Mouse (Mus musculus) forebrain, embryonic 10.5 days (tissue): Measurements from ENCODE around the gene Bdkrb2. TPM values are rescaled to one million over a fixed set of nuclear protein-coding genes. Genes with fewer than 3 reads are reported as not detected.
A peak's percentile ranks its signal among the peaks of the same experiment; 100 is the strongest.

Experiments
- DNase-seq: peaks from one replicate; pipeline ENCODE4 v3.0.0-alpha.2; 2017; ENCODE audit warnings: low spot score; ENCODE audit errors: extremely low spot score
- H3K27ac ChIP-seq: fragments of 300-500 bp; sonication (generic); 2 replicates; pipeline ENCODE4 v1.5.1; 2016; ENCODE audit warnings: mild to moderate bottlenecking
- H3K27me3 ChIP-seq: fragments of 300-500 bp; sonication (generic); 2 replicates; pipeline ENCODE4 v1.6.1; 2016; ENCODE audit warnings: mild to moderate bottlenecking; ENCODE audit not compliant: poor library complexity, severe bottlenecking
- H3K36me3 ChIP-seq: fragments of 300-500 bp; sonication (generic); replicated peaks from 2 replicates; pipeline ENCODE4 v1.6.1; 2016; ENCODE audit warnings: mild to moderate bottlenecking, moderate library complexity
- H3K4me1 ChIP-seq: fragments of 300-500 bp; sonication (generic); 2 replicates; pipeline ENCODE4 v1.6.1; 2016
- H3K4me3 ChIP-seq: fragments of 300-500 bp; sonication (generic); 2 replicates; pipeline ENCODE4 v1.5.1; 2016; ENCODE audit warnings: mild to moderate bottlenecking, moderate library complexity
- H3K9me3 ChIP-seq: fragments of 300-500 bp; sonication (generic); 2 replicates; pipeline ENCODE4 v1.6.1; 2016; ENCODE audit warnings: mild to moderate bottlenecking, moderate library complexity
- WGBS: fragments of 180-500 bp; shearing (Covaris S2); methylation state at CpG from one replicate; pipeline ENCODE4 v1.1.7; 2016; 5-methylcytosine and 5-hydroxymethylcytosine counted together
- polyA plus RNA-seq: library from polyadenylated mRNA; unstranded; fragments of >200 nt; fragmentation: Nextera tagmentation; extraction: Ambion mirVana; gene quantifications from 2 replicates; pipeline ENCODE4 v1.2.1, GENCODE M21; 2016

Bdkrb2 gene
- polyA plus RNA-seq, 1 experiment from 2014 or later, result 0.25 TPM

DNA sequence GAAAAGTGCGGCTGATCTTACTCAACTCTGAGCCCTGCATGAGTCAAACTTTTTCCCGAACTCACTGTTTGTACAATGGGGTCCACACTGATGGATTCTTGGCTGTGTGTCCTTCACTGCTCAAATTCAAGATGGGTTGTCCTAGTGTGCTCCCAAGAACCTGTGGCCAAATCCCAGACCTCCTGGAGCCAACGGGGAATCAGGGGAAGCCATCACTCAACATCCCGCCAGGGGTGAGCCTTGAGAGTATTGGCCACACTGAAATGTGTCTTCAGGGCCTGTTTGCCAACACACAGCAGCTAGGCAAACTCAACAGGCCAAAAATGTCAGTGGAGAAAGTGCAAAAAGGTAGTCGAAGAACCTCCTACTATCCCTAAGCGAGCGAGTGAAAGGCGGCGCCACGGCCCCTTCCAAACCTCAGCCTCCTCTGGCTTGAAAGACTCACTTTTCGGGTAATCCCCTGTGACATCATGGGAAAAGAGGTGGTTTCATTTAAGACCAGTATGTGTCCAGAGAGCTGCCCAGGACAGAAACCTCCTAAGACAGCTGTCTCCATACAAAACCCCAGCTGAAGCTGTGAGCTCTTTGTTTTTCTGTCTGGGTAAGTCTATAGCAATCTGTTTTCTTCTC is 39.7 kb downstream of the Bdkrb2 start, which contains the start of gene Bdkrb1:
Gene Bdkrb1, plus strand, starts transcription at position 505 of the 630 bp plus-strand sequence.
- WGBS, result 90% methylated on average over 11 of the region's 11 CpGs
- Histone ChIP-seq H3K27me3 (peaks cover 25% of the 10 kb centered on the region), H3K27ac (0 out of 2 replicates have a peak within 1 kb of the TSS, but pooled peaks have one; percentile 5), H3K36me3 (no peaks in the 10 kb centered on the region), H3K9me3 (no peaks in the 10 kb centered on the region; the same call in 1 of the 2 replicates), H3K4me1 (peaks cover 59% of the 10 kb centered on the region), H3K4me3 (no peak within 1 kb of the TSS)
- no peak for DNase-seq

DNA sequence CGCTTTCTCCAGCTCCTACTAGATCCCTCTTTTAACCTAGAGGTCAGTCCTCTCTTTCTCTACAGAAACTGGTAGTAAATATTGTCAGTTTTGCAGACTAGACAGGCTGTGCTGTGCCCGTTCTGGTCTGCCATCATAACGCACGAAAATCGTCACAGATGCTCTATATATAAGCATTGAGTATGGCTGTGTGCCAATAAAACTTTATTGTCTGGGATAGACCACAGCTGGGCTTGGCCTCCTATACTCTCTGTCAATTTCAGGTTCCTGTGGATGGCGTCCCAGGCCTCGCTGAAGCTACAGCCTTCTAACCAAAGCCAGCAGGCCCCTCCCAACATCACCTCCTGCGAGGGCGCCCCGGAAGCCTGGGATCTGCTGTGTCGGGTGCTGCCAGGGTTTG is 40.9 kb downstream of the Bdkrb2 start:
- 95% methylated on average over 11 of the region's 11 CpGs for WGBS
- Histone ChIP-seq H3K4me3 (no peak overlapping the region), H3K27ac (0 out of 2 replicates have a peak overlapping the region, but pooled peaks have one; percentile 16), H3K4me1 (peaks cover 51% of the 10 kb centered on the region), H3K9me3 (no peaks in the 10 kb centered on the region; the same call in 1 of the 2 replicates), H3K27me3 (peaks cover 25% of the 10 kb centered on the region), H3K36me3 (no peaks in the 10 kb centered on the region)
- DNase-seq, result no peak

DNA sequence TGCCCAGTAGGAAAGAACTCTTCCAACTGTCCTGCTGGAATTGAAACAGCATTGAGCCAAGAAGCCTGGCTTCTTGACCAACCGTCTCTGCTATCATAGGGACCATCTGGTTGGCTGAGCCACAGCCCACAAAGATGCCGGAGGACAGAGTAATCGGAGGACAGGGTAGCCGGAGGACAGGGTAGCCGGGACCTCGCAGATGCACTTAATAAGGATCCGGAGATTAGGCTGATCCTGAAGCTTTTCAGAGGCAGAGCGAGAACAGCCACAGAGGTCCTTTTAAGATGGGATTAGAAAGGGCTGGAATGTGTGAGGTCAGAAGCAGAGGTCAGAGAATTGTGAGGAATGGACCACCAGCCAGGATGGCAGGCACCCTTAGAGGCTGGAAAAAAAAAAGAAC is 42.2 kb downstream of the Bdkrb2 start:
- DNase-seq, result peak; percentile 39
- Histone ChIP-seq H3K4me1 (peaks cover 39% of the 10 kb centered on the region), H3K36me3 (no peaks in the 10 kb centered on the region), H3K9me3 (no peaks in the 10 kb centered on the region; the same call in 1 of the 2 replicates), H3K27ac (peak overlapping the region; percentile 62; the same call in 1 of the 2 replicates), H3K4me3 (no peak overlapping the region), H3K27me3 (peaks cover 25% of the 10 kb centered on the region)
- WGBS, result 4% methylated on average over 8 of the region's 8 CpGs

DNA sequence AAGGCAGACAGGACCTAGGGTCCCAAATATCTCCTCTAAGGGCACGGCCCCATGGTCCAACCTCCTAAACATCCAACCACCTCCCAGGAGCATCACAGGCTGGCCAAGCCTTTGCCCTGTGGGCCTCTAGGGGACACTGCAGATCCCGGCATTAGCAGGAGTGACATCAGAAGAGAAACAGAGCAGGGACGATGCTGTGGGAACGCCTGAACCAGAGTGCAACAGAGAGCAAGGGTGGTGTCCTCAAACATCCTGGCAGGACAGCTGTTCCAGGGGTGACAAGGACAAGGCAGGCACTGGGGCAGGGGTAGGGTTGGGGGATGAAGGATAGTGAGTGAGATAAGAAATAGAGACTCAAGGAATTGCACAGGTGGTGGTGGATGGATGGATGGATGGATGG is 43.9 kb downstream of the Bdkrb2 start:
- peak overlapping the region; percentile 13; the same call in 1 of the 2 replicates for H3K27ac ChIP-seq
- H3K27me3 ChIP-seq, result peaks cover 25% of the 10 kb centered on the region
- no peak for DNase-seq
- H3K4me1 ChIP-seq, result peaks cover 28% of the 10 kb centered on the region
- WGBS, result 75% methylated on average over 4 of the region's 4 CpGs
- H3K4me3 ChIP-seq, result no peak overlapping the region
- no peaks in the 10 kb centered on the region for H3K36me3 ChIP-seq
- no peaks in the 10 kb centered on the region; the same call in 1 of the 2 replicates for H3K9me3 ChIP-seq

DNA sequence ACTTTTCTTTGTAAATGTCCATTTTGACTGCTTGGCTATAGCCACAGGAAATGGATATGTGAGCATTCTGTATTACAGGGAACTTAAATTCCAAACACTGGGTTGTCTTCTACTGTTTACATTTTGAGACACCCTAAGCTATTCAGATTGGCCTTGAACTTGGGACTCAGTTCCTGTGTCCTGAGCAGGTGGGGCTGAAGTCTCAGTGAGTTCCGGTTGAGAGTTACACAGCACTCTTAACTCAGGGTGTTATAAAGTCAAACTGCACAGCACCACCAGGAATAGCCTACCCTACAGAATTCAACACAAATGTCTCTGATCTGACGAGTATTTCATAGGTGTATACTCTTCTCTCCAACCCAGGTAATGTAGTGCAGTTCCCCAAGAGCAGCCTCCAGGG is 48.0 kb downstream of the Bdkrb2 start:
- DNase-seq, result no peak
- Histone ChIP-seq H3K27me3 (peaks cover 14% of the 10 kb centered on the region), H3K4me1 (peaks cover 13% of the 10 kb centered on the region), H3K9me3 (no peaks in the 10 kb centered on the region), H3K27ac (no peak overlapping the region), H3K36me3 (peaks cover 15% of the 10 kb centered on the region), H3K4me3 (no peak overlapping the region)
- 93% methylated on average over 2 of the region's 2 CpGs for WGBS

DNA sequence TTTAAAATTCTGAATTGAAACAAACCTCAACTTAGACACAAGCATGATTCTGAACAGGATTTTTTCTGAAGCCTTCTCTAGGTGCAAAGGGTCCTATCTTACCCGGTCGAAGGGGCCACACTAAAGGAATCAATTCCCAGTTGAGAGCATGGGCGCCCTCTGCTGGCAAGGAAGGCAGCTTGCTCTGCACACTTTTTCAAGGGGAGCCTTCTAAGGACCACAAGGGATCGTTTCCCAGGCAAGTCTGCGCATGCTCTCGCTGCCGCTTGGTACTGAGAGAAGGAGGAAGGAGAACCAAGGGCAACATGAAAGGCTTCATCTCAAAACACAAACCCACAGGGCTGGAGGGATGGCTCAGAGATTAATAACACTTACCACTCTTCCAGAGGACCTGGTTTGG is 48.7 kb downstream of the Bdkrb2 start:
- peaks cover 7% of the 10 kb centered on the region for H3K27me3 ChIP-seq
- WGBS, result 13% methylated on average over 7 of the region's 7 CpGs
- no peak overlapping the region for H3K4me3 ChIP-seq
- no peak overlapping the region for H3K27ac ChIP-seq
- peaks cover 9% of the 10 kb centered on the region for H3K4me1 ChIP-seq
- H3K36me3 ChIP-seq, result peaks cover 22% of the 10 kb centered on the region
- peak; percentile 81 for DNase-seq
- no peaks in the 10 kb centered on the region for H3K9me3 ChIP-seq

DNA sequence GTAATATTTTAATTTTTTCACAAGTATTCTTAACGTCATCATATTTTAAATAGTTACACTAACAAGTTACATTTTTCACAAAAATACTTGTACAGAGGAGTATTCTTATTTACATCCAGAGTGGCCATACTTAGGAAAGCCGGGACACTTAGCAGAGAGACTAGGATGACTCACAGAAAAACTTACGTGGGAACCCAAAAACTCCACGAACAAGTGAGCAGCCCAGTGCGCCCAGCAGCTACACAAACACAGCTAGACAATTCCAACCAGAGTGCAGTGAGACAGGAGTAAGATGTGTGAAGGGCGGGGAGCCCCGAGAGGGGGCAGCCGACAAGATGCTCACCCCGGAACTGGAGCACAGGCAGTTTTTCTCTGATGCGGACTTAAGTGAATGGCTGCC is 50.5 kb downstream of the Bdkrb2 start:
- H3K27me3 ChIP-seq, result no peaks in the 10 kb centered on the region
- no peak overlapping the region for H3K4me3 ChIP-seq
- DNase-seq, result no peak
- no peak overlapping the region for H3K27ac ChIP-seq
- H3K9me3 ChIP-seq, result no peaks in the 10 kb centered on the region
- WGBS, result 94% methylated on average over 10 of the region's 10 CpGs
- peaks cover 9% of the 10 kb centered on the region for H3K4me1 ChIP-seq
- peaks cover 40% of the 10 kb centered on the region for H3K36me3 ChIP-seq

DNA sequence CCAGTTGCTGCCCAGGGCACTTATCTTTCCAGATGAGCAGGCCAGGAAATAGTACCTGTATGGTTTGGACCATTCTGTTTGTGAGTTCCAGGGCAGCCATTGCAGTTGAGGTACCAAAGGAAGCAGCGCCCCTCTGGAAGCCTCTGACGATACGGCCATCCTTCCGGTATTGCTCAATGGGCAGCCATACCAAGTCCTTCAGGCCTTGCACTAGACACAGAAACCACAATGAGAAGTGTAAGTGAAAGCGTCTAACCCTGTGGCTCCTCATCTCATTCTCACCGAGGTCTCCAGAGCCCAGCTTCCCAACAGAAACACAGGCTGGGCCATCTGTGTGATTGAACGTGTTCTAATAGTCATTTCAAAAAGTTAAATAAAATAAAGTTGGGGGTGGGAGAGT is 59.0 kb downstream of the Bdkrb2 start:
- DNase-seq, result no peak
- WGBS, result 96% methylated on average over 7 of the region's 7 CpGs
- H3K27me3 ChIP-seq, result no peaks in the 10 kb centered on the region
- H3K36me3 ChIP-seq, result peaks cover 82% of the 10 kb centered on the region
- no peak overlapping the region for H3K27ac ChIP-seq
- no peak overlapping the region for H3K4me3 ChIP-seq
- H3K4me1 ChIP-seq, result peaks cover 4% of the 10 kb centered on the region
- H3K9me3 ChIP-seq, result no peaks in the 10 kb centered on the region

DNA sequence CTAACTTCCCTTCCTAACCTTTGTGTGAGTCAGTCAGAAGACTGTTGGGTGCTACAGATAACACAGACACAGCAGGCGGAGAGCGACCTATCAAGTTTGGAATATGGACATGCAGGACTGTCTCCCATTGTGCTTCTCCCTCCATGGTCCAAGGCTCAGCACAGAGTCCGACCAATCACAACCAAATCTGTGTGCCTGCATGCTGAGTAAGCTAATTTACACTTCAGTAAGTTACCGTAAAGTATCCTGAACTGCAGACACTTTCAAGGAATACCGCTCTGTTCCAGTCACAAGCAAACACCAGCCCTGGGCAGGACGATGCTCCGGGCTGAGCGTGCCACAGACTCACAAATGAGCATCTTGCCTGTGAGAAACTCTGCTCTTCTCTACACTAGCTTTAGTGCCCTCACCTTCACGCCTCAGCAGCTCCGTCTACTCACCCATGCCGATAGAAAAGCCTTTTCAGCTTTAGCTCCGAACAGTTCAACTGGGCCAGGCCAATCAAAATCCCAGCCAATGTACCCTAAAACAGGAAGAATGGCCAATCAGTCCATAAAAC is 60.0 kb downstream of the Bdkrb2 start:
- no peaks in the 10 kb centered on the region for H3K9me3 ChIP-seq
- WGBS, result 69% methylated on average over 12 of the region's 12 CpGs
- H3K27me3 ChIP-seq, result no peaks in the 10 kb centered on the region
- DNase-seq, result no peak
- no peak overlapping the region for H3K27ac ChIP-seq
- H3K36me3 ChIP-seq, result peaks cover 81% of the 10 kb centered on the region
- H3K4me3 ChIP-seq, result no peak overlapping the region
- H3K4me1 ChIP-seq, result peaks cover 4% of the 10 kb centered on the region

DNA sequence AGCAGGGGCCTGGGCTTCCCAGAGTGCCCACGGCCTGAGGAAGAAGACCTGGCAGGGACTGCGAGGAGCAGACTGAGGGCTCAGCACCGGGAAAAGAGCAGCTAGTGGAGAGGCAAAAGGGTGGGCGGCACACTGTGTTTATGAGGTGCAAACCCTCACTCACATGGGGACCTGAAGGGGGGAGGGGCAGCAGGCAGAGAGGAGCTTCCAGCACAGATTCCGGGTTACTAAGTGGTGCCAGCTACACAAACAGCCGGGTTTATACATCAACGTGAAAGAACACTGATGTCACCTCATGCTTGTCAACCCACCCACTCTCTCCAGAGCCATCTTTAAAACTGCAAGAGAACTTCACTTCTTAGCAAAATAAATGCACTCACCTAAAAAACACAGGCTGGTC is 62.8 kb downstream of the Bdkrb2 start:
- H3K4me1 ChIP-seq, result peaks cover 4% of the 10 kb centered on the region
- WGBS, result 72% methylated on average over 7 of the region's 7 CpGs
- H3K9me3 ChIP-seq, result no peaks in the 10 kb centered on the region
- H3K27ac ChIP-seq, result no peak overlapping the region
- no peak overlapping the region for H3K4me3 ChIP-seq
- no peak for DNase-seq
- H3K36me3 ChIP-seq, result peaks cover 71% of the 10 kb centered on the region
- H3K27me3 ChIP-seq, result no peaks in the 10 kb centered on the region

DNA sequence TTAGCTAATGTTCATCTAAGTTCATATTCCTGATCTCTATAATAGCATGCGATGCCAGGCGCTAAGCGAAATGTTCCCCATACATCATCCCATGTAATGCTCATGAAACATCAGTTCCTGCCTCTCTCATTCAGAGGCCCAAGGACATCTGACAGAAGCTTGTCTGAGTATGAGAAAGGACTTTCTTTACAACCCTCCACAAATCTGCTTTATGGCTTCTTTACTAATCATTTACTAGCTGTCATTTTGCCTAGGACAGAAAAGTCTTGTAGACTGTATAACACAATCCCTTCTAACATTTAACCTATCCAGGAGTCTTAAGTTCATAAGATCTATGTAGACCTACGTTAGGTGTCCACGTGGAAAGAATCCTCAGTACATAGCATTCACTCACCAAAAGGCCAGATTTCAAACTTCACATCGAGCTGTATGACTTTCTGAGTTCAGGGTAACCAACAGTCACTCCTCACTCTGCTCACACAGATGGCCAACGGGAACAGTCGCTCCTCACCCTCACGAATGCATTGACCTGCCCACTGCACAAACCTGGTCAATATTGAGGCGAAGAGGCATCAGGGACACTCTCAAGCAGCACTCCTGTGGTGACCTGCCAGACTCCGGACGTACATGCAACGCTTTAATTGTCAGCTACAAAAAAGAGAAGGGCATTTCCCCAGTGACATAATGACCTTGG is 71.5 kb downstream of the Bdkrb2 start:
- Histone ChIP-seq H3K27me3 (no peaks in the 10 kb centered on the region), H3K9me3 (no peaks in the 10 kb centered on the region), H3K4me1 (no peaks in the 10 kb centered on the region), H3K36me3 (peaks cover 90% of the 10 kb centered on the region), H3K4me3 (no peak overlapping the region), H3K27ac (no peak overlapping the region)
- no peak for DNase-seq
- WGBS, result 93% methylated on average over 13 of the region's 13 CpGs

DNA sequence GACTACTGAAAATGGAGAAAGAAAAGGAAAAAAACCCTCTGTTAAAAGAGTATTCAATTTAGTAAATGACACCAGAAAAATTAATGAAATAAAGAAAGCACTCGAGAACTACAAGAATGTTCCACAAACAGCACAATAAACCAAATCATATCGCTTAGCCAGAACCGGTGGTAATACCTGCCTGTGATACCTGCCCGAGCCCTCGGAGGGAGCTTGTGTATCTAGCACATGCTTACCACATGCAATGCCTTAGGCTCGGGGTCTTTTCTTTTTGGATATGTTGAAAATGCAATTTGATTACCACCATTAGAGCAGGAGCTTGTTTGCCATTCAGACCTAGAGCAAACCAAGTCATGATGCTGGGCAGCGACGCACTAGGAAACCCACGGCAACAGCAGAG is 73.5 kb downstream of the Bdkrb2 start:
- H3K4me1 ChIP-seq, result no peaks in the 10 kb centered on the region
- H3K36me3 ChIP-seq, result peaks cover 100% of the 10 kb centered on the region
- H3K4me3 ChIP-seq, result no peak overlapping the region
- H3K9me3 ChIP-seq, result no peaks in the 10 kb centered on the region
- no peaks in the 10 kb centered on the region for H3K27me3 ChIP-seq
- 95% methylated on average over 9 of the region's 9 CpGs for WGBS
- no peak overlapping the region for H3K27ac ChIP-seq
- DNase-seq, result no peak

DNA sequence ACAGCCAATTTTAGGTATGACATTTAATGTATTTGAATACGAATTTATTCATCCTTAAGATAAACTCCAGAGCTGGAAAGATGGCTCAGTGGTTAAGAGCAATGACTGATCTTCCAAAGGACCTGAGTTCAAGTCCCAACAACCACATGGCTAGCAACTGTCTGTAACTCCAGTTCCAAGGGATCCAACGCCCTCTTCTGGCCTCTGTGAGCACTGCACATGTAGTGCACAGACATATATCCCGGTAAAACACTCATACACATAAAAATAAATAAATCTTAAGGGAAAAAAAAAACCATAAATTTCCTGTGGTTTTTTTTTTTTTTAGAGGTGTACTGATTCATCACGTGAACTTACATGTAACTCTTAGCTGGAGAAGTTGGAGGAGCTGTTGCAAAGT is 74.5 kb downstream of the Bdkrb2 start:
- H3K36me3 ChIP-seq, result peaks cover 100% of the 10 kb centered on the region
- H3K27ac ChIP-seq, result no peak overlapping the region
- no peaks in the 10 kb centered on the region for H3K27me3 ChIP-seq
- no peak overlapping the region for H3K4me3 ChIP-seq
- 82% methylated on average over 4 of the region's 4 CpGs for WGBS
- no peaks in the 10 kb centered on the region for H3K4me1 ChIP-seq
- no peaks in the 10 kb centered on the region for H3K9me3 ChIP-seq
- DNase-seq, result no peak
